Mouse (Mus musculus) monocyte, adult 5-6 weeks (primary cell): ENCODE measurements around the gene Olfr1084. TPM values are rescaled to one million over a fixed set of nuclear protein-coding genes. Genes with fewer than 3 reads are reported as not detected.
"Not testable (repeated sequence)": the region's sequence is repeated elsewhere in the genome, so short reads cannot be mapped to it uniquely, and the experiment has no call there.

Experiments
- ATAC-seq: fragments of 153-309, 156-312 bp; replicated peaks from 2 replicates; pipeline ENCODE4 v1.8.0; 2017; ENCODE audit warnings: mild to moderate bottlenecking; ENCODE audit not compliant: low TSS enrichment, insufficient number of reproducible peaks, severe bottlenecking, poor library complexity, low FRiP score
- total RNA-seq: library from RNA; stranded (forward); fragments of 200-1000, 200-491, 200-594 nt; gene quantifications from 3 replicates; pipeline ENCODE4 v1.2.3, GENCODE M21; 2017

The Olfr1084 gene
- total RNA-seq = not detected in 3 replicates

DNA sequence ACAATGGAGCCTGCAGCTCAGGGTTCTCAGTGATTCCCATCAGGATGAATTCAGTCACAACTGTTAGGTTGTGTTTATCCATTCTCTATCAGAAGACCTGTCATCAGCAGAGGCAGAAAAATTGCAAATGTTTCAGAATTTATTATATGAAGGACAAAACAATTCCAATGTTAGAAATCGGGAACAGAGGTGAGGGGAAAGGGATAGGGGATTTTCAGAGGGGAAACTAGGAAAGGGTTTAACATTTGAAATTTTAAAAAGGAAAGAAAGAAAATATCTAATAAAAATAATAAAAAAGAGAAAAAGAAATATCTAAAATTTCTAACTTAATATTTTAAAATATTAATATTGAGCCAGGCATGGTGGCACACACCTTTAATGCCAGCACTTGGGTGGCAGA lies at the start of gene Olfr1084:
Olfr1084 (minus strand) TSS at position 101 of the 400 bp plus-strand sequence.
- ATAC-seq = not testable (repeated sequence)

DNA sequence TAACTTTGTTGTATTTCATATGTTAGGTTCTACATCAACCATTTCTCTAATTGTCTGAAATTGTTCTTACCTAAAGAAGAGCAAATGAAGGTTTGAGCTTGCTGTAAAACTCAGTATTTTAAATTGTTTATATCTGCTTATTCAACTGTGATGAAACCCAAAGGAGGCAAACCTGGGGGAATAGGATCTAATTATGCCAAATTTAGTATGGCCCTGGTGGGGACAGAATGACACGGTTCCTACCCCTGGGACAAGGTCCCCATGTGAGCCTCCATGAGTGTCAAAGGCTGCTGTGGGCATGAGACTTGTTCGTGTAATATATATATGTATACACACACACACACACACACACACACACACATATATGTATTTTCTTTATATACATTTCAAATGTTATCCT lies 40.5 kb upstream of the Olfr1084 start, which contains the start of gene Olfr1086:
Olfr1086 (minus strand) TSS at position 101 of the 400 bp plus-strand sequence.
- no peak for ATAC-seq

- ATAC-seq = no peak
Observed at GRCm38 (mm10) chr2:86661919-86662318, 22.4 kb upstream of the Olfr1084 start, which contains the start of gene Olfr1085. Olfr1085 (minus strand) TSS chr2:86662019.

GRCm38 (mm10) chr2:86598866-86599265 lies 40.7 kb downstream of the Olfr1084 start, which contains the start of gene Olfr1082:
Olfr1082 (minus strand) TSS chr2:86598966.
- not testable (repeated sequence) for ATAC-seq

Other genes with a start within 250 kb of the Olfr1084 start
- gene Olfr1061, start 225.7 kb downstream of the Olfr1084 start, total RNA-seq = not detected in 3 replicates
- not detected in 3 replicates for gene Olfr1062, start 213.0 kb downstream of the Olfr1084 start, total RNA-seq
- gene Olfr1065, start 189.1 kb downstream of the Olfr1084 start, total RNA-seq = not detected in 3 replicates
- gene Olfr1066, start 183.5 kb downstream of the Olfr1084 start, total RNA-seq = not detected in 3 replicates
- not detected in 3 replicates for gene Olfr228, start 152.3 kb downstream of the Olfr1084 start, total RNA-seq
- not detected in 3 replicates for gene Olfr1076, start 131.3 kb downstream of the Olfr1084 start, total RNA-seq
- not detected in 3 replicates for gene Olfr1079, start 97.2 kb downstream of the Olfr1084 start, total RNA-seq
- not detected in 3 replicates for gene Olfr1080, start 81.5 kb downstream of the Olfr1084 start, total RNA-seq
- not detected in 3 replicates for gene Olfr1082, start 40.8 kb downstream of the Olfr1084 start, total RNA-seq
- gene Olfr1085, start 22.3 kb upstream of the Olfr1084 start, total RNA-seq = not detected in 3 replicates
- not detected in 3 replicates for gene Olfr1086, start 40.4 kb upstream of the Olfr1084 start, total RNA-seq
- not detected in 3 replicates for gene Olfr1087, start 58.7 kb upstream of the Olfr1084 start, total RNA-seq
- gene Olfr1089, start 94.0 kb upstream of the Olfr1084 start, total RNA-seq = not detected in 3 replicates
- gene Olfr1090, start 119.3 kb upstream of the Olfr1084 start, total RNA-seq = not detected in 3 replicates
- not detected in 3 replicates for gene Olfr1093, start 142.8 kb upstream of the Olfr1084 start, total RNA-seq
- gene Olfr141, start 170.3 kb upstream of the Olfr1084 start, total RNA-seq = not detected in 3 replicates
- not detected in 3 replicates for gene Olfr1094, start 184.9 kb upstream of the Olfr1084 start, total RNA-seq
- gene Olfr1095, start 212.0 kb upstream of the Olfr1084 start, total RNA-seq = not detected in 3 replicates
- gene Gm13723, start 235.1 kb upstream of the Olfr1084 start, total RNA-seq = not detected in 3 replicates